Mouse (Mus musculus) neural tube, embryonic 15.5 days (tissue): ENCODE results near the gene Pcbd2. TPM values are rescaled to one million over a fixed set of nuclear protein-coding genes. Genes with fewer than 3 reads are reported as not detected.

Experiments
- ATAC-seq: fragments of 200-750 bp; cut with Nextera tagmentation; 2 replicates; pipeline ENCODE4 v1.8.0; 2017; ENCODE audit warnings: mild to moderate bottlenecking, moderate TSS enrichment, moderate library complexity; ENCODE audit not compliant: low FRiP score
- H3K27ac ChIP-seq: fragments of 300-500 bp; sonication (generic); replicated peaks from 2 replicates; pipeline ENCODE4 v1.5.1; 2015; ENCODE audit warnings: mild to moderate bottlenecking, inconsistent platforms
- H3K27me3 ChIP-seq: fragments of 300-500 bp; sonication (generic); replicated peaks from 2 replicates; pipeline ENCODE4 v1.6.1; 2015; ENCODE audit warnings: inconsistent platforms
- H3K36me3 ChIP-seq: fragments of 300-500 bp; sonication (generic); 2 replicates; pipeline ENCODE4 v1.6.1; 2015; ENCODE audit warnings: inconsistent platforms
- H3K4me1 ChIP-seq: fragments of 300-500 bp; sonication (generic); 2 replicates; pipeline ENCODE4 v1.6.1; 2015; ENCODE audit warnings: inconsistent platforms
- H3K4me2 ChIP-seq: fragments of 300-500 bp; sonication (generic); 2 replicates; pipeline ENCODE4 v1.6.1; 2015; ENCODE audit warnings: inconsistent platforms, mild to moderate bottlenecking, moderate library complexity
- H3K4me3 ChIP-seq: fragments of 300-500 bp; sonication (generic); replicated peaks from 2 replicates; pipeline ENCODE4 v1.5.1; 2015; ENCODE audit warnings: mild to moderate bottlenecking, inconsistent platforms
- H3K9ac ChIP-seq: fragments of 300-500 bp; sonication (generic); replicated peaks from 2 replicates; pipeline ENCODE4 v1.6.1; 2015; ENCODE audit warnings: mild to moderate bottlenecking, inconsistent platforms
- H3K9me3 ChIP-seq: fragments of 300-500 bp; sonication (generic); replicated peaks from 2 replicates; pipeline ENCODE4 v1.6.1; 2016; ENCODE audit warnings: inconsistent platforms
- WGBS: fragments of 180-500 bp; shearing (Covaris S2); methylation state at CpG from one replicate; pipeline ENCODE4 v1.1.7; 2015; ENCODE audit warnings: mixed read lengths; 5-methylcytosine and 5-hydroxymethylcytosine counted together
- polyA plus RNA-seq: library from polyadenylated mRNA; unstranded; fragments of >200 nt; fragmentation: Nextera tagmentation; extraction: Ambion mirVana; gene quantifications from 2 replicates; pipeline ENCODE4 v1.2.1, GENCODE M21; 2015

Pcbd2 gene
- polyA plus RNA-seq, 1 experiment from 2014 or later = 21.7 TPM

- H3K9me3 ChIP-seq = no peaks in the 10 kb centered on the region
- no peaks in the 10 kb centered on the region for H3K27me3 ChIP-seq
- no peak for ATAC-seq
- no peak overlapping the region for H3K4me2 ChIP-seq
- no peak overlapping the region for H3K4me3 ChIP-seq
- H3K4me1 ChIP-seq = no peaks in the 10 kb centered on the region
- WGBS = 79% methylated on average over 7 of the region's 7 CpGs
- H3K27ac ChIP-seq = no peak overlapping the region
- H3K9ac ChIP-seq = no peak overlapping the region
- H3K36me3 ChIP-seq = no peaks in the 10 kb centered on the region
These were observed 82.0 kb downstream of the Pcbd2 start for GRCm38 (mm10) chr13:55809041-55809623.

GRCm38 (mm10) chr13:55809707-55810106, 82.5 kb downstream of the Pcbd2 start:
- Histone ChIP-seq H3K9ac (no peak overlapping the region), H3K4me2 (no peak overlapping the region), H3K4me1 (no peaks in the 10 kb centered on the region), H3K4me3 (no peak overlapping the region), H3K27ac (no peak overlapping the region), H3K9me3 (no peaks in the 10 kb centered on the region), H3K27me3 (no peaks in the 10 kb centered on the region), H3K36me3 (no peaks in the 10 kb centered on the region)
- ATAC-seq = no peak
- WGBS = 93% methylated on average over 10 of the region's 10 CpGs

DNA sequence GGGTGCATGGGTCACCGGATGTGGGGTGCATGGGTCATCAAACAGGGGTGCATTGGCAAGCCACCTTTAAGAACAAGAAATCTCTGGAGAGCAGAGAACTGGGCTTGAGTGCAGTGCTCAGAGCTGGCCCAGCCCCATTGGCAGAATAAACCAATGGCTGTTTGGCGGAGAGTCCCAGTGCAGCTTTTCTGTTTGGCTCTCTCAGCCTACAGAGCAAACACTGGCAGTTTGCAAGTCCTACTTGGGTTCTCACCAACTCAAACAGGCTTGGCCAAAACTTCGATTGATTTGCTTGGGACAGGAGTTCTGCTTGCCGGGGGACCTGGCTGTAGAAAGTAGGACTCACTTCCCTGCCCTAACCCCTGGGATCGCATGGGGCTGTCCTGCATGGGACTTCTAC, 83.8 kb downstream of the Pcbd2 start:
- no peak overlapping the region for H3K4me2 ChIP-seq
- 85% methylated on average over 5 of the region's 5 CpGs for WGBS
- no peaks in the 10 kb centered on the region for H3K36me3 ChIP-seq
- H3K9me3 ChIP-seq = no peaks in the 10 kb centered on the region
- H3K4me1 ChIP-seq = no peaks in the 10 kb centered on the region
- no peak overlapping the region for H3K9ac ChIP-seq
- H3K4me3 ChIP-seq = no peak overlapping the region
- ATAC-seq = no peak
- H3K27ac ChIP-seq = no peak overlapping the region
- 0 out of 2 replicates have a peak, but pooled peaks cover 6% of the 10 kb centered on the region for H3K27me3 ChIP-seq

DNA sequence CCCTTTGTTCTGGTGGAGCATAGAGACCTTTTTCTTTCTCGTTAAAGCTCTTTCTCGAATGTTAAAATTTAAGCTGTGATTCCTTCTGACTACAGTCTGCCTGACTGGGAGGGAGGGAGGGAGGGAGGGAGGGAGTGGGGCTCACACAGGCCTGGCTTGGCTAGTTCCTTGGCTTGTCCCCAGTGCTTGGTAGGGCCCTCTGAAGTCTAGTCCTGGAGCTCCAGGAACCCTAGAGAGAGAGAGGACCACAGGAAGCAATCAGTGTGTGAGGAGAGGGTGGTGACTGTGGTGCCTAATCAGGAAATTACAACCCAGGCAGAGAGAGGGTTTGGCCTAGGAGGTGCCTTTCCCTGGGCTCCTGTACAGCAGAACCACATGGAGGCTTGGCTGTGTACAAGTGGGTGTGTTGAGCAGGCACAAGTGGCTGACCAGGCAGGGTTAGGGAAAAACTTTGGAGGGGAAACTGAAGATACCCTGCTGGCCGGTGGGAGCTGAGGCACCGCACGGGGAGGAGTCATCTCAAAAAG, 86.4 kb downstream of the Pcbd2 start:
- Histone ChIP-seq H3K4me2 (no peak overlapping the region), H3K27ac (no peak overlapping the region), H3K9ac (no peak overlapping the region), H3K27me3 (peaks cover 14% of the 10 kb centered on the region), H3K4me3 (no peak overlapping the region), H3K9me3 (no peaks in the 10 kb centered on the region), H3K36me3 (no peaks in the 10 kb centered on the region), H3K4me1 (no peaks in the 10 kb centered on the region)
- WGBS = 58% methylated on average over 5 of the region's 5 CpGs
- ATAC-seq = no peak

DNA sequence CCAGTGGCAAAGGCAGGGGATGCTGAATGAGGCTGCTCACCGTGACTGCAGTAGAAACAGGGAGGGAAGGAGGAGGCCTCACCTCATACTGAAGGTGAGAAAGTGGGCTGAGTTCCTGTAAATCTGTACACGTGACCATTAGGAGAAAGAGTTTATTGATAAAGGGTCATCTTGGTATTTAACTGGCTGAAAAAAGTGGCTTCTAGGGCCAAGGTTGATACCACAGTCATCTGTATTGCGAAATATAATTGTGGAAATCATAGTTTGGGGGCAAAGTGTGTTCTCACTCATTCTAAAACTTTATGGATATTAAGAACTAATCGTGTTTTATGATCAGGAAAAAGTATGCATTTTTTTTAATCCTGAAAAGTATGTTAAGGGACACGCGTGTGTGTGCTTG, 87.7 kb downstream of the Pcbd2 start:
- Histone ChIP-seq H3K27ac (no peak overlapping the region), H3K4me1 (no peaks in the 10 kb centered on the region), H3K4me2 (no peak overlapping the region), H3K9me3 (no peaks in the 10 kb centered on the region), H3K4me3 (no peak overlapping the region), H3K36me3 (no peaks in the 10 kb centered on the region), H3K9ac (no peak overlapping the region), H3K27me3 (peaks cover 19% of the 10 kb centered on the region)
- WGBS = 82% methylated on average over 6 of the region's 6 CpGs
- no peak for ATAC-seq

- Histone ChIP-seq H3K36me3 (no peaks in the 10 kb centered on the region), H3K27me3 (peaks cover 71% of the 10 kb centered on the region), H3K4me1 (peaks cover 7% of the 10 kb centered on the region), H3K4me3 (no peak overlapping the region), H3K9ac (no peak overlapping the region), H3K9me3 (no peaks in the 10 kb centered on the region), H3K27ac (no peak overlapping the region), H3K4me2 (no peak overlapping the region)
- no peak for ATAC-seq
- 68% methylated on average over 5 of the region's 5 CpGs for WGBS
These were observed 95.3 kb downstream of the Pcbd2 start for GRCm38 (mm10) chr13:55822499-55822898.

DNA sequence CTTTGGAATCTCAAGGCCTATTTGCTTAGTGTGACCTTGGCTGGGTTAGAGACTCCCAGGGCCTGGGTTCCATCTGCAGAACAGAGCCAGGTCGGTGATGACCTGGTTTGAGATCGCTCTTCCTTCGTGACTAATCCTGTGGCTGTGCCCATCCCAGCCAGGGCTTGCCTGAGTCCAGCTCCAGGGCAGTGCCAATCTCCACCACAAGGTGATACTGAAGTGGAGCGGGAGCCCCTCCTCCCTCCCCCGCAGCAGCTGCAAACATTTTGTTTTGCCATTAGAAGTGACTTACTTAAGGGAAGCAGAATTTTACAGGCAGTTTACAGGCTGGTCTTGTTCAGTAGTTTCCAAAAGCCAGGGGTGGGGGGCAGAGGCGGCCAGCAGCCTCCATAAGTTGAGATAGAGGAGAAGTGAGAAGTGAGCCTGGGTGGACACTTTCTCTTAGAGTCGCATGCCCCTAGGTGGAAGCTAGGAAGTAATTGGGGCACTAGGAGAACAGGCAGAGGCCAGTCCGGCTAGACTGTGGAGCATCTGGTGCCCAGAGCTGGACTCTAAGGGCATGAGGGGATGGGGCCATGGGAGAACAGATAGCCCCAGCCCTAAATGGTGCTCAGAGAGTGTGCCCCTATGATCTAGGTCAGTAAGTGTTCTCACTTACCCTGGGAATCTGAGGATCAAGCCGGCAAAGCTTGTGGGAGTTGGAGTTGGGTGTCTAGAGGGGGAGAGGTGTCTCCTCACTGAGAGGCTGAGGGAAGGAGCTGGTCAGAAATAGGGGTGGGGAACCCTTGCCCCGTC, 97.2 kb downstream of the Pcbd2 start:
- Histone ChIP-seq H3K4me3 (no peak overlapping the region), H3K9me3 (no peaks in the 10 kb centered on the region), H3K4me1 (peaks cover 7% of the 10 kb centered on the region), H3K9ac (no peak overlapping the region), H3K27ac (no peak overlapping the region), H3K27me3 (peaks cover 76% of the 10 kb centered on the region), H3K36me3 (no peaks in the 10 kb centered on the region), H3K4me2 (no peak overlapping the region)
- WGBS = 14% methylated on average over 10 of the region's 10 CpGs
- ATAC-seq = no peak

GRCm38 (mm10) chr13:55825245-55825681, 98.1 kb downstream of the Pcbd2 start:
- ATAC-seq = no peak
- Histone ChIP-seq H3K4me2 (no peak overlapping the region), H3K27ac (no peak overlapping the region), H3K27me3 (peaks cover 83% of the 10 kb centered on the region), H3K4me3 (no peak overlapping the region), H3K9ac (no peak overlapping the region), H3K36me3 (no peaks in the 10 kb centered on the region), H3K4me1 (peaks cover 7% of the 10 kb centered on the region), H3K9me3 (no peaks in the 10 kb centered on the region)
- 3% methylated on average over 32 of the region's 32 CpGs for WGBS

GRCm38 (mm10) chr13:55826008-55826671, 99.0 kb downstream of the Pcbd2 start:
- Histone ChIP-seq H3K9me3 (no peaks in the 10 kb centered on the region), H3K4me1 (peaks cover 14% of the 10 kb centered on the region), H3K4me3 (no peak overlapping the region), H3K27ac (no peak overlapping the region), H3K27me3 (peaks cover 89% of the 10 kb centered on the region), H3K36me3 (no peaks in the 10 kb centered on the region), H3K9ac (no peak overlapping the region), H3K4me2 (no peak overlapping the region)
- no peak for ATAC-seq
- WGBS = 4% methylated on average over 56 of the region's 56 CpGs
